Mouse (Mus musculus): ENCODE data around the gene Cd200r1.

GRCm38 (mm10) chr16:44778538-44779147, 13.1 kb downstream of the Cd200r1 start:
- TF ChIP-seq E2F4 (IDR thresholded peaks at IDR 0.05; ENCODE audit: insufficient read depth) = no peak
- TF ChIP-seq POLR2A (IDR thresholded peaks at IDR 0.05; ENCODE audit: insufficient read length, low read depth) = no peak
- TF ChIP-seq CEBPB (IDR thresholded peaks at IDR 0.05; ENCODE audit: insufficient read depth, poor library complexity, severe bottlenecking) = no peak
- TF ChIP-seq MAX (IDR thresholded peaks at IDR 0.05; ENCODE audit: low read depth) = no peak
- no peak for TF ChIP-seq MYOD1 (IDR thresholded peaks at IDR 0.05; ENCODE audit: control insufficient read depth in 1 of 3, insufficient read length in 2 of 3, low read depth in 2 of 3)
- no peak for TF ChIP-seq TCF12 (IDR thresholded peaks at IDR 0.05; ENCODE audit: insufficient read depth, poor library complexity, severe bottlenecking)
- no peak for TF ChIP-seq USF1 (IDR thresholded peaks at IDR 0.05; ENCODE audit: low read depth)
- no peak for TF ChIP-seq POLR2AphosphoS2 (IDR thresholded peaks at IDR 0.05; ENCODE audit: insufficient read length, low read depth)
- no peak for TF ChIP-seq REST (IDR thresholded peaks at IDR 0.05; ENCODE audit: insufficient read depth, insufficient read length)

Measured in myocyte (in vitro differentiated cells).